Mouse (Mus musculus) limb, embryonic 10.5 days (tissue): Measurements from ENCODE around the gene Fam69a. TPM values are rescaled to one million over a fixed set of nuclear protein-coding genes. Genes with fewer than 3 reads are reported as not detected.
"Not testable (repeated sequence)": the region's sequence is repeated elsewhere in the genome, so short reads cannot be mapped to it uniquely, and the experiment has no call there.

ENCODE experiments used
- DNase-seq: peaks from one replicate; pipeline ENCODE4 v3.0.0-alpha.2; 2017; ENCODE audit warnings: low spot score
- H3K27ac ChIP-seq: fragments of 300-500 bp; sonication (generic); 2 replicates; pipeline ENCODE4 v1.5.1; 2016; ENCODE audit warnings: mild to moderate bottlenecking
- H3K27me3 ChIP-seq: fragments of 300-500 bp; sonication (generic); 2 replicates; pipeline ENCODE4 v1.6.1; 2016; ENCODE audit warnings: low read depth, mild to moderate bottlenecking; ENCODE audit not compliant: poor library complexity, severe bottlenecking
- H3K36me3 ChIP-seq: fragments of 300-500 bp; sonication (generic); 2 replicates; pipeline ENCODE4 v1.6.1; 2016; ENCODE audit warnings: mild to moderate bottlenecking, moderate library complexity
- H3K4me1 ChIP-seq: fragments of 300-500 bp; sonication (generic); 2 replicates; pipeline ENCODE4 v1.6.1; 2016
- H3K4me3 ChIP-seq: fragments of 300-500 bp; sonication (generic); 2 replicates; pipeline ENCODE4 v1.5.1; 2016; ENCODE audit warnings: mild to moderate bottlenecking, moderate library complexity
- H3K9me3 ChIP-seq: fragments of 300-500 bp; sonication (generic); replicated peaks from 2 replicates; pipeline ENCODE4 v1.6.1; 2016; ENCODE audit warnings: mild to moderate bottlenecking
- WGBS: fragments of 180-500 bp; shearing (Covaris S2); methylation state at CpG from one replicate; pipeline ENCODE4 v1.1.7; 2016; 5-methylcytosine and 5-hydroxymethylcytosine counted together
- polyA plus RNA-seq: library from polyadenylated mRNA; unstranded; fragments of >200 nt; fragmentation: Nextera tagmentation; extraction: Ambion mirVana; gene quantifications from 2 replicates; pipeline ENCODE4 v1.2.1, GENCODE M21; 2016

Gene Fam69a
- 10.8 and 15.8 TPM in 2 replicates for polyA plus RNA-seq

DNA sequence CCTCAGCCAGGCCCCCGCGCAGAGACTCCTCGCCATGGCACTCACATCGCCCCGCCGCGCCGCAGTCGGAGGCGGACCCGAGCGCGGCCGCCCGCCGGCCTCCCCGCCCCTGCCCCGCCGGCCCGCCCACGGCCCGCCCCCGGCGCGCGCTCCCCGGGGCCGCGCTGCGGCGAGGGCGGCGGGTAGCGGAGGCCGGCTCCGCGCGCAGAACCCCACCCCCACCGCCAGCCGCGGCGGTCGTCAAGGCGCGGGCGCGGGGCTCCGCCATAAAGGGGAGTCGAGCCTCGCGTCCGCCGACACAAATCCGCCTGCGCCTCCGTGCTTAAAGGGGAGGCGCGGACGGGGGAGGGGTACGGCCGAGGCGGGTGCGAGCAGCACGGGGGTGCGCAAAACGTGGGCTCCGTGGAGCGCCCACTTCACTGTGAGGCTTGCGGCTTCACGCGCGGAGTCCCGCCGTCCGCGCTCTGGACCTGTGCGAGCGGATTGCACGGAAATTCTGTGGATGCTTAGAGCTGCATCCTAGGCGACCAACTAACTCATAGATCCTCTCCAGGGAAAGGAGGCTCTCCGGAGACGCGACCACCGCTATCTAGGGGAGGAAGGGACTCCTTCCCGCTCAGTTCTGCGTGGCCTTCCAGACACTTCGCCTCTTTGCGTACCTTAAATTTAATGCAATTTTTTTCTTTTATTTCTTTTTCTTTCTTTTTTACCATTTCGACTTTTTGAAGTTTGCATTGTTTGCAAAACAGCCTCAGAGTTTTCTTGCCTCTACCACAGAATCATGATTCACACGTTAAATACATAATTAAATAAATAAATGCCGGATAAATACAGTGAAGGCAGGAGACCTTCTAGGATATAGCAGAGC, at the start of gene Fam69a:
Gene Fam69a (minus strand): TSS at position 119 of the 868 bp plus-strand sequence.
- H3K27ac ChIP-seq: peak within 1 kb of the TSS; percentile 92
- peaks cover 10% of the 10 kb centered on the region for H3K4me1 ChIP-seq
- WGBS: under 1% methylated on average over 88 of the region's 91 CpGs
- H3K36me3 ChIP-seq: no peaks in the 10 kb centered on the region
- peak; percentile 94 for DNase-seq
- H3K27me3 ChIP-seq: no peaks in the 10 kb centered on the region
- peak within 1 kb of the TSS; percentile 82 for H3K4me3 ChIP-seq
- no peaks in the 10 kb centered on the region for H3K9me3 ChIP-seq

- Histone ChIP-seq H3K36me3 (no peaks in the 10 kb centered on the region), H3K9me3 (no peaks in the 10 kb centered on the region), H3K4me3 (no peak overlapping the region), H3K27me3 (no peaks in the 10 kb centered on the region), H3K27ac (no peak overlapping the region), H3K4me1 (no peaks in the 10 kb centered on the region)
- WGBS: 6% methylated on average over 2 of the region's 2 CpGs
- no peak for DNase-seq
Measured at GRCm38 (mm10) chr5:108035523-108035922, 48.6 kb upstream of the Fam69a start.

DNA sequence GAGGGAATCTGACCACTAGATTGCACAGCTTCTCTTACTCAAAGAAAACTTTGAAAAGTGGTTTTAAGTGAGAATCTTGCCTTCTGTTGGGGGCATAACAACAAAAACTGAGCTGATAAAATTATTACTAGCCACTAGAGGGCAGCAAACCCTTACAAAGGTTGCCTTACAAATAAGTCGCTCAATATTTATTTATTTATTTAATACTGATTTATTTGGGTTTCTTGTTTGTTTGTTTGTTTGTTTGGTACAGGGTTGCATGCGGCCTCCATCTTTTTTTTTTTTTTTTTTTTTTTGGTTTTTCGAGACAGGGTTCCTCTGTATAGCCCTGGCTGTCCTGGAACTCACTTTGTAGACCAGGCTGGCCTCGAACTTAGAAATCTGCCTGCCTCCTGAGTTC, 47.3 kb upstream of the Fam69a start:
- H3K9me3 ChIP-seq: no peaks in the 10 kb centered on the region
- no peaks in the 10 kb centered on the region for H3K4me1 ChIP-seq
- H3K36me3 ChIP-seq: no peaks in the 10 kb centered on the region
- H3K27ac ChIP-seq: no peak overlapping the region
- H3K27me3 ChIP-seq: no peaks in the 10 kb centered on the region
- WGBS: 35% methylated on average over 4 of the region's 4 CpGs
- no peak for DNase-seq
- no peak overlapping the region for H3K4me3 ChIP-seq

DNA sequence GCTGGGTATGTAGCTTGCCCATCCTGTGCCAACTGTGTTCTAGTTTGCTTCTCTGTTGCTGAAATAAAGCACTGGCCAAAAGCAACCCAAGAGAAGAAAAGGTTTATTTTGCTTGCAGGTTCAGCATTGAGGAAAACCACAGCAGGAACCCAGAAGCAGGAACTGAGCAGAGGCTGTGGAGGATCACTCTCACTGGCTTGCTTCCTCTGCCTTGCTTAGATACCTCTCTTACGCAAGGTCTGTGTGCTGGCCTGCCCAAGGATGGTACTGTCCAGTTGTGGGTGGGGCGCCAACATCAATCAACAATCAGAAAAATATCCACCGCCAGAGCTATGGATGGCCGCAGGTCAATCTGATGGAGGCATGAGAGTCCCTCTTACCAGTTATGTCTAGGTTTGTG, 44.4 kb upstream of the Fam69a start:
- Histone ChIP-seq H3K4me3 (no peak overlapping the region), H3K27me3 (no peaks in the 10 kb centered on the region), H3K4me1 (no peaks in the 10 kb centered on the region), H3K27ac (no peak overlapping the region), H3K9me3 (no peaks in the 10 kb centered on the region), H3K36me3 (no peaks in the 10 kb centered on the region)
- WGBS: 89% methylated on average over 4 of the region's 4 CpGs
- DNase-seq: no peak

DNA sequence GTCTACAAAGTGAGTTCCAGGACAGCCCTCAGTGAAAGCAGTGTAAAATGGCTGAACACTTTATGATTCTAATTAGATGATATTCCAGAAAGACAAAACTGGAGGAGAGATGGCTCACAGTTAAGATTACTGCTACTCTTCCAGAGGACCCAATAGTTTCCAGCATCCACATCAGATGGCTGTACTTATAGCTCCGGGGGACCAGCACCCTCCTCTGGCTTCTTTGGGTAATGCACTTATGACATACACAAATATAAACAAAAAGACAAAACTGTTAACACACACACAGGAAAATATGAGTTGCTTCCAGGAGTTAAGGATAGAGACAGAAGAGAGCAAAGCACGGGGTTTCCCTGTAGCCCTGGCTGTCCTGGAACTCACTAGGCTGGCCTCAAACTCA, 43.1 kb upstream of the Fam69a start:
- 71% methylated on average over 2 of the region's 2 CpGs for WGBS
- H3K27me3 ChIP-seq: no peaks in the 10 kb centered on the region
- H3K36me3 ChIP-seq: no peaks in the 10 kb centered on the region

DNA sequence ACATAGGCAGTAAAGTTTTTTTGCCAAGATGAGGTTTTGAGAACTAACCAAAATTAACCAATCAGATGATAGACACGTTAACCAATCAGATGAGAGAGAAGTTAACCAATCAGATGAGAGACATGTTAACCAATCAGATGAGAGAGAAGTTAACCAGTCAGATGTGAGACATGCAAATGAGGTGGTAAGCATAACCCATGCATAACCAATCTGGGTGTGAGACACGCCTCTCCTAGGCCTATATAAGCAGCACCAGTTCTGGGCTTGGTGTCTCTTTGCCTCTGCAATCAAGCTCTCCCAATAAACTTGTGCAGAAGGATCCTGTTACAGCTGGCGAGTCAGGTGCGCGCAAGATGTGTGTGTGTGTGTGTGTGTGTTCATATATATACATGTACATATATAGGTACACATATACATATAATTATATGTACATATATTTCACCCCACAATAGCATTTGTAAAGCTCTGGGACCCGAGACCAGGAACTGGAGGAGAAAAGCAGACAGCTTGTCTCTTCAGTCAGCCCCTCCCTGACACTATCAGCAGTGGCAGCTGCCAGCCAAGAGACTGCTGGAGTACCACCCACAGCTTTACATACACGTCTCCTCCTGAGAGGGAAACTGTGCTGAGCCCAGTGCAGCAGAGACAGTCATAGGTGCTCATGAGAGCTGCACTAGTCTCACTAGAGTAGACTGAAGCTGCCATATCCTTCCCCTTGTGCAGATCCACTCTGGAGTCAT, 42.1 kb upstream of the Fam69a start:
- WGBS: 88% methylated on average over 7 of the region's 7 CpGs
- not testable (repeated sequence) for H3K9me3 ChIP-seq, H3K4me3 ChIP-seq, H3K27me3 ChIP-seq, DNase-seq, H3K27ac ChIP-seq, H3K36me3 ChIP-seq, H3K4me1 ChIP-seq

More for the DNA sequence above, 43.1 kb upstream of the Fam69a start:
- Histone ChIP-seq H3K9me3 (no peaks in the 10 kb centered on the region), H3K27ac (no peak overlapping the region), H3K4me3 (no peak overlapping the region), H3K4me1 (no peaks in the 10 kb centered on the region)
- no peak for DNase-seq

DNA sequence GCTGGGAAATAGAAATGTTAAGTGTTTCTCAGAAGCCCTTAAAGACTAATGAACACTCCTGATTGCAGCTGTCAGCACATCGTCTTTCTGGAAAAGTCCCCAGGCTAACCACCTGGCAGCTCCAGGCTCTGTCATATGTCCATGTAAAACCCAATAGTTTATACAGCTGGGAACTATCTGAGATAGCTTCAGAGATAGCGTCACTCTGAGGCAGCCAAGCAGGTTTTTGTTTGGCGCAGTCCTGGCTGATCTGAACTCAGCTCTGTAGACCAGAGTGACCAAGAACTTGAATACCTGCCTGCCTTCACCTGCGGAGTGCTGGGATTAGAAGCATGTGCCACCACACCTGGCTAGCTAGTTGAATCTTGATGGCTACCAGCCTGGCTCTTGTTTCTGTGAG, 41.3 kb upstream of the Fam69a start:
- H3K9me3 ChIP-seq: no peaks in the 10 kb centered on the region
- H3K36me3 ChIP-seq: no peaks in the 10 kb centered on the region
- no peak overlapping the region for H3K4me3 ChIP-seq
- 95% methylated on average over 4 of the region's 4 CpGs for WGBS
- no peak overlapping the region for H3K27ac ChIP-seq
- H3K4me1 ChIP-seq: no peaks in the 10 kb centered on the region
- DNase-seq: no peak
- H3K27me3 ChIP-seq: no peaks in the 10 kb centered on the region

DNA sequence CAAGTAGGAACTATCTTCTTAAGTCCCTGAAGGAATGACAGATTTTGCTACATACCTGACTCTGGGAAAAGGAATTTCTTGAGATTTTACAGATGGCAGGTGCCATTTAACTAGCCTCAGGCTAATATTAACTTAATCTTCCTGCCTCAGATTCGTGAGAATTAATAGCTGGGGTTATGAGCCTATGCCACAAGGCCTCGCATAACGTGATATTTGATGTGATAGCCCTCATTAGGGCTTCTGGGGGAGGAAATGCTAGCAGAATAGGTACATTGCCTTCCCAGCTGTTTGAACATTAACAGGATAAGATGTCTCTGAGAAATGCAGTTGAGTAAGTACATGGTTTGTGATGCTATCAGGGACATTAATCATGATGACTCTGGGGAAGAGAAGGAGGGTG, 34.5 kb upstream of the Fam69a start:
- Histone ChIP-seq H3K4me1 (no peaks in the 10 kb centered on the region), H3K4me3 (no peak overlapping the region), H3K27me3 (no peaks in the 10 kb centered on the region), H3K27ac (no peak overlapping the region), H3K9me3 (no peaks in the 10 kb centered on the region), H3K36me3 (no peaks in the 10 kb centered on the region)
- 71% methylated on average over 3 of the region's 3 CpGs for WGBS
- DNase-seq: no peak

- H3K4me1 ChIP-seq: no peaks in the 10 kb centered on the region
- DNase-seq: no peak
- no peaks in the 10 kb centered on the region for H3K27me3 ChIP-seq
- 22% methylated on average over 2 of the region's 2 CpGs for WGBS
- no peak overlapping the region for H3K27ac ChIP-seq
- no peaks in the 10 kb centered on the region for H3K9me3 ChIP-seq
- no peaks in the 10 kb centered on the region for H3K36me3 ChIP-seq
- no peak overlapping the region for H3K4me3 ChIP-seq
Measured at GRCm38 (mm10) chr5:108019367-108019766, 32.5 kb upstream of the Fam69a start.

DNA sequence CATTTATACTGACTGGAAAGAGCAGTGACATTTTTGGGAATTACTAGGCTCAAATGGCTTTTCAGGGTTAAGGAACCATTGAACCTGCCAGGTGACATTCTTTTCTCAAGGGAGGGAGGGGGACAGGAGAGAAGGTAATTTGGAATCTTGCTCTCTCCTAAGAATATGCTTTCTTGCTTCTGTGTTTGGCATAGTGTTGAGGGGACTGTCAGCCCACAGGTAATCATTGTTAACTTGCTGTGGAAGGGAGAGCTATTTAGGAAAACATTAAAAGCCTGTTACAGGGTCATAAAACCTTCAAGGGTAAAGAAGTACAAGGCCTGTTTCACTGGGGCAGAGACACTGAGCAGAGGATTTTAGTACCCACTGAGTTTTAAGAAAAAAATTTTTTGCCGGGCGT, 30.3 kb upstream of the Fam69a start:
- H3K9me3 ChIP-seq: no peaks in the 10 kb centered on the region
- H3K4me3 ChIP-seq: no peak overlapping the region
- no peak overlapping the region for H3K27ac ChIP-seq
- no peak for DNase-seq
- WGBS: 99% methylated on average over 2 of the region's 2 CpGs
- no peaks in the 10 kb centered on the region for H3K27me3 ChIP-seq
- H3K36me3 ChIP-seq: no peaks in the 10 kb centered on the region
- H3K4me1 ChIP-seq: no peaks in the 10 kb centered on the region

GRCm38 (mm10) chr5:108015422-108015821, 28.5 kb upstream of the Fam69a start:
- WGBS: 91% methylated on average over 7 of the region's 7 CpGs
- DNase-seq: no peak

GRCm38 (mm10) chr5:108014173-108014572, 27.3 kb upstream of the Fam69a start:
- H3K9me3 ChIP-seq: no peaks in the 10 kb centered on the region
- H3K27ac ChIP-seq: no peak overlapping the region
- no peak overlapping the region for H3K4me3 ChIP-seq
- no peak for DNase-seq
- no peaks in the 10 kb centered on the region for H3K27me3 ChIP-seq
- no peaks in the 10 kb centered on the region for H3K4me1 ChIP-seq
- 5% methylated on average over 1 of the region's 1 CpGs for WGBS
- H3K36me3 ChIP-seq: no peaks in the 10 kb centered on the region

More at GRCm38 (mm10) chr5:108015422-108015821, 28.5 kb upstream of the Fam69a start:
- Histone ChIP-seq H3K4me1 (no peaks in the 10 kb centered on the region), H3K36me3 (no peaks in the 10 kb centered on the region), H3K27ac (no peak overlapping the region), H3K9me3 (no peaks in the 10 kb centered on the region), H3K27me3 (no peaks in the 10 kb centered on the region), H3K4me3 (no peak overlapping the region)

GRCm38 (mm10) chr5:108009721-108010120, 22.8 kb upstream of the Fam69a start:
- Histone ChIP-seq H3K4me3 (no peak overlapping the region), H3K9me3 (no peaks in the 10 kb centered on the region), H3K27me3 (no peaks in the 10 kb centered on the region), H3K4me1 (no peaks in the 10 kb centered on the region), H3K27ac (no peak overlapping the region), H3K36me3 (no peaks in the 10 kb centered on the region)
- DNase-seq: no peak
- WGBS: 52% methylated on average over 2 of the region's 2 CpGs
